Mouse (Mus musculus): ENCODE data around the gene Rhoj.
A peak's percentile ranks its signal among the peaks of the same experiment; 100 is the strongest.
"Not testable (repeated sequence)": the region's sequence is repeated elsewhere in the genome, so short reads cannot be mapped to it uniquely, and the experiment has no call there.

Gene Rhoj

GRCm38 (mm10) chr12:75307961-75308951, at the start of gene Rhoj:
TSS of gene Rhoj (plus strand) at chr12:75308322.
- peak; percentile 60 to 62 for DNase-seq

GRCm38 (mm10) chr12:75271726-75272125, 36.4 kb upstream of the Rhoj start:
- DNase-seq, result peak; percentile 10 to 32

- DNase-seq, result no peak
Observed at GRCm38 (mm10) chr12:75275730-75276129, 32.4 kb upstream of the Rhoj start.

GRCm38 (mm10) chr12:75277425-75277824, 30.7 kb upstream of the Rhoj start:
- no peak for DNase-seq

GRCm38 (mm10) chr12:75280502-75280901, 27.6 kb upstream of the Rhoj start:
- DNase-seq, result peak; percentile 20 to 32

- no peak for DNase-seq
Observed at GRCm38 (mm10) chr12:75283226-75283625, 24.9 kb upstream of the Rhoj start.

- DNase-seq, result no peak
Observed at GRCm38 (mm10) chr12:75286166-75286565, 22.0 kb upstream of the Rhoj start.

- no peak for DNase-seq
Observed at GRCm38 (mm10) chr12:75290524-75290923, 17.6 kb upstream of the Rhoj start.

- DNase-seq, result no peak
Observed at GRCm38 (mm10) chr12:75291556-75291955, 16.6 kb upstream of the Rhoj start.

GRCm38 (mm10) chr12:75292939-75293338, 15.2 kb upstream of the Rhoj start:
- no peak for DNase-seq

GRCm38 (mm10) chr12:75299865-75300264, 8.3 kb upstream of the Rhoj start:
- no peak for DNase-seq

- no peak for DNase-seq
Observed at GRCm38 (mm10) chr12:75304132-75304531, 4.0 kb upstream of the Rhoj start.

GRCm38 (mm10) chr12:75309756-75310155, 1.6 kb downstream of the Rhoj start:
- DNase-seq, result no peak

GRCm38 (mm10) chr12:75310766-75311165, 2.6 kb downstream of the Rhoj start:
- no peak for DNase-seq

GRCm38 (mm10) chr12:75311879-75312278, 3.8 kb downstream of the Rhoj start:
- DNase-seq, result no peak

- no peak for DNase-seq
Observed at GRCm38 (mm10) chr12:75313992-75314391, 5.9 kb downstream of the Rhoj start.

- peak; percentile 28 to 43 for DNase-seq
Observed at GRCm38 (mm10) chr12:75315851-75316250, 7.7 kb downstream of the Rhoj start.

GRCm38 (mm10) chr12:75320441-75320925, 12.4 kb downstream of the Rhoj start:
- DNase-seq, result no peak

GRCm38 (mm10) chr12:75321189-75321588, 13.1 kb downstream of the Rhoj start:
- no peak for DNase-seq

- DNase-seq, result no peak
Observed at GRCm38 (mm10) chr12:75329188-75329587, 21.1 kb downstream of the Rhoj start.

- DNase-seq, result no peak
Observed at GRCm38 (mm10) chr12:75339894-75340293, 31.8 kb downstream of the Rhoj start.

- no peak for DNase-seq
Observed at GRCm38 (mm10) chr12:75340331-75340730, 32.2 kb downstream of the Rhoj start.

GRCm38 (mm10) chr12:75348551-75348950, 40.4 kb downstream of the Rhoj start:
- DNase-seq, result no peak

GRCm38 (mm10) chr12:75349537-75349936, 41.4 kb downstream of the Rhoj start:
- not testable (repeated sequence) for DNase-seq

Measured in cerebellum, postnatal 14 days (tissue).